Mouse (Mus musculus): ENCODE results near the gene Mfap2.

The Mfap2 gene

GRCm38 (mm10) chr4:141010118-141010517 lies at the start of gene Mfap2:
Gene Mfap2, plus strand, starts transcription at chr4:141010418.
- DNase-seq (ENCODE audit: low spot score): no peak

GRCm38 (mm10) chr4:140960781-140961466 lies 49.3 kb upstream of the Mfap2 start, which contains the start of gene Sdhb:
Gene Sdhb, plus strand, starts transcription at chr4:140961203.
- DNase-seq (ENCODE audit: low spot score): peak; percentile 93

- no peak for DNase-seq (ENCODE audit: low spot score)
Measured at GRCm38 (mm10) chr4:140961467-140962206, 48.6 kb upstream of the Mfap2 start.

GRCm38 (mm10) chr4:140962207-140962909 lies 47.9 kb upstream of the Mfap2 start:
- DNase-seq (ENCODE audit: low spot score): no peak

GRCm38 (mm10) chr4:140962950-140963349 lies 47.3 kb upstream of the Mfap2 start:
- DNase-seq (ENCODE audit: low spot score): no peak

GRCm38 (mm10) chr4:140963941-140964597 lies 46.1 kb upstream of the Mfap2 start:
- no peak for DNase-seq (ENCODE audit: low spot score)

- DNase-seq (ENCODE audit: low spot score): peak; percentile 76
Measured at GRCm38 (mm10) chr4:140964620-140965019, 45.6 kb upstream of the Mfap2 start.

- DNase-seq (ENCODE audit: low spot score): no peak
Measured at GRCm38 (mm10) chr4:140967386-140968159, 42.6 kb upstream of the Mfap2 start.

- no peak for DNase-seq (ENCODE audit: low spot score)
Measured at GRCm38 (mm10) chr4:140971691-140972090, 38.5 kb upstream of the Mfap2 start.

GRCm38 (mm10) chr4:140974408-140974807 lies 35.8 kb upstream of the Mfap2 start:
- DNase-seq (ENCODE audit: low spot score): peak; percentile 40

- DNase-seq (ENCODE audit: low spot score): no peak
Measured at GRCm38 (mm10) chr4:140975356-140975755, 34.9 kb upstream of the Mfap2 start.

GRCm38 (mm10) chr4:140977278-140977677 lies 32.9 kb upstream of the Mfap2 start:
- peak; percentile 40 for DNase-seq (ENCODE audit: low spot score)

GRCm38 (mm10) chr4:140977886-140978692 lies 32.1 kb upstream of the Mfap2 start:
- DNase-seq (ENCODE audit: low spot score): peak; percentile 58

- DNase-seq (ENCODE audit: low spot score): peak; percentile 55
Measured at GRCm38 (mm10) chr4:140981605-140982004, 28.6 kb upstream of the Mfap2 start.

GRCm38 (mm10) chr4:140982808-140983207 lies 27.4 kb upstream of the Mfap2 start:
- peak; percentile 50 for DNase-seq (ENCODE audit: low spot score)

- DNase-seq (ENCODE audit: low spot score): peak; percentile 59
Measured at GRCm38 (mm10) chr4:140983442-140983841, 26.8 kb upstream of the Mfap2 start.

- no peak for DNase-seq (ENCODE audit: low spot score)
Measured at GRCm38 (mm10) chr4:140984544-140984943, 25.7 kb upstream of the Mfap2 start.

- peak; percentile 39 for DNase-seq (ENCODE audit: low spot score)
Measured at GRCm38 (mm10) chr4:140986024-140986710, 24.1 kb upstream of the Mfap2 start.

GRCm38 (mm10) chr4:140986711-140987395 lies 23.4 kb upstream of the Mfap2 start, which contains the start of gene Atp13a2:
Gene Atp13a2, plus strand, starts transcription at chr4:140986873.
- peak; percentile 96 for DNase-seq (ENCODE audit: low spot score)

All from testis, postnatal 10 days (tissue).